Mouse (Mus musculus) CH12.LX (cell line): Measurements from ENCODE around the gene Wdfy3.

ENCODE experiments used
- CTCF ChIP-seq, 2 experiments: IDR thresholded peaks in 1 of 2; conservative IDR thresholded peaks in 1 of 2; 2 replicates each; pipeline ENCODE4 v1.5.1; 2011 to 2012; ENCODE audit warnings: low read depth in 2 of 2, low read length in 2 of 2, improper control_type of control experiment in 1 of 2, inconsistent platforms in 1 of 2, mild to moderate bottlenecking in 1 of 2, moderate library complexity in 1 of 2
- HCFC1 ChIP-seq: IDR thresholded peaks from 2 replicates; pipeline ENCODE4 v1.6.1; 2012; ENCODE audit warnings: low read depth, mild to moderate bottlenecking, inconsistent platforms, low read length, improper control_type of control experiment
- JUND ChIP-seq: conservative IDR thresholded peaks from 2 replicates; pipeline ENCODE4 v1.6.1; 2011; ENCODE audit warnings: low read depth, low read length, improper control_type of control experiment
- MAX ChIP-seq: IDR thresholded peaks from 2 replicates; pipeline ENCODE4 v1.6.1; 2011; ENCODE audit warnings: low read length, improper control_type of control experiment
- MXI1 ChIP-seq: IDR thresholded peaks from 2 replicates; pipeline ENCODE4 v1.6.1; 2011; ENCODE audit warnings: mild to moderate bottlenecking, low read depth, low read length, improper control_type of control experiment
- NRF1 ChIP-seq: IDR thresholded peaks from 2 replicates; pipeline ENCODE4 v1.6.1; 2014; ENCODE audit warnings: low read depth, mild to moderate bottlenecking, inconsistent platforms, low read length, improper control_type of control experiment, moderate library complexity
- POLR2A ChIP-seq: IDR thresholded peaks from 2 replicates; pipeline ENCODE4 v1.6.1; 2011; ENCODE audit warnings: low read depth, mild to moderate bottlenecking, improper control_type of control experiment, low read length
- ZKSCAN1 ChIP-seq: IDR thresholded peaks from 2 replicates; pipeline ENCODE4 v1.6.1; 2012; ENCODE audit warnings: low read depth, inconsistent platforms, low read length, improper control_type of control experiment, borderline replicate concordance

DNA sequence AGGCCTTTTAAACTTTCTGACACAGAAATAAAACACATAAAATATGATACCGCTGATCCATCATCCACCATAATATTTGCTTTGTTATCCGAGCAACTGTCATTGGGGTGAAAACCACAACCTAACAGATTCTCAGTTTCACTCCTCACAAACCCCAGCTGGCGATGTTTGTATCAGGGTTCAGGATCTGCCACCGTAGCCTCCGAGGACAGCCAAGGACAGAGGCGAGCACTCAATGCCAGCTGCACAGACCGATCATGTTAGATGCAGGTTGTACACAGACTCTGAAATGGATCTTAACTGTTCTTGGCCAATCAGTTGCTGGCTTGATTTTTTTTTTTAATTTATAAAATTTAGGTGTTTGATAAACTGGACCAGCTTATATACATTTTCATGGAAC, 135.1 kb downstream of the Wdfy3 start:
- TF ChIP-seq MXI1 (no peak), CTCF (conservative IDR thresholded peaks at IDR 0.05 in 1 of 2, IDR thresholded peaks at IDR 0.05 in 1 of 2; ENCODE audit: low read depth in 2 of 2, low read length in 2 of 2) (no peak), JUND (no peak), HCFC1 (no peak), NRF1 (no peak), ZKSCAN1 (no peak), POLR2A (no peak), MAX (no peak)
